Mouse (Mus musculus): ENCODE data around the gene Spcs2.
A peak's percentile ranks its signal among the peaks of the same experiment; 100 is the strongest.
"Not testable (repeated sequence)": the region's sequence is repeated elsewhere in the genome, so short reads cannot be mapped to it uniquely, and the experiment has no call there.

Spcs2 gene

GRCm38 (mm10) chr7:99822426-99822825, 40.8 kb downstream of the Spcs2 start:
- no peak for DNase-seq

GRCm38 (mm10) chr7:99821953-99822352, 41.3 kb downstream of the Spcs2 start:
- no peak for DNase-seq

- DNase-seq: not testable (repeated sequence)
Observed at GRCm38 (mm10) chr7:99818181-99818725, 45.0 kb downstream of the Spcs2 start.

DNA sequence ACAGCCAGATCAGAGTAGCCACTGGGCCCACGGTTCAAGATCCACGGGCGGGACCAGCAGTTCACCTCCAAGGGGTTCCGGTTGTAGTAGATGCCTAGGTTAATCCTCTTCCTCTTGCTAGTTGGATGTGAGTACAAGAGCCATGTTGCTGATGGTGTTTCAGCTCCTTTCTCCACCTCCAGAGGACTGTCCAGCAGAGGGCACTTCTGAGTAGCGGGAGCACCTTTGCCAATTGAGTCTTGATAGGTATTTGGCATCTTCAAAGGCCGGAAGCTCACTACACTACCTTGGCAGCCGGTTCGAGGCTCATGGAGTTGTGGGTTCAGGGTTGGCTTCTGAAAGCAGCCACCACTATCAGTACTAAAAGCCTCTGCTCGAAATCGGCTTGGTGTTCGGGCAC, 49.9 kb downstream of the Spcs2 start:
- no peak for DNase-seq

GRCm38 (mm10) chr7:99811661-99812060, 51.6 kb downstream of the Spcs2 start:
- no peak for DNase-seq

- no peak for DNase-seq
Observed at GRCm38 (mm10) chr7:99810814-99811213, 52.4 kb downstream of the Spcs2 start.

DNA sequence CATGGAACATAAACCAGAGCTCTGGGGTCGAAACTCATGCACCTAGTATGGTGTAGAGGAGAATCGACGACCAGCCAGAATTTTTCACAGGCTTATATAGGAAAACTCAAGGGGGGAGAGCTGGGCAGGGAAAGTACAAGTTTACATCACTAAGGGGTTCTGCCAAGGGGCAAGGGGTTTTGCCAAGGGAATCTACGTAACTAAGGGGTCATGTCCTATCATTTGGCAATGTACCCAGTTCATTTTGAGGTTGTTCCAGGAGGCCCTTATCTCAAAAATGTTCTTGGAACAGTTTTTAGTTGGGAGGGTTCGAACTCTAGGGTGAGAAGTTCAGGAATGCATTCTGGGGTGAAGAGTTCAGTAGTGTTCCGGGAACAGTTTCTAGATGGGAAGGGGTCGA, 56.2 kb downstream of the Spcs2 start:
- DNase-seq: not testable (repeated sequence)

DNA sequence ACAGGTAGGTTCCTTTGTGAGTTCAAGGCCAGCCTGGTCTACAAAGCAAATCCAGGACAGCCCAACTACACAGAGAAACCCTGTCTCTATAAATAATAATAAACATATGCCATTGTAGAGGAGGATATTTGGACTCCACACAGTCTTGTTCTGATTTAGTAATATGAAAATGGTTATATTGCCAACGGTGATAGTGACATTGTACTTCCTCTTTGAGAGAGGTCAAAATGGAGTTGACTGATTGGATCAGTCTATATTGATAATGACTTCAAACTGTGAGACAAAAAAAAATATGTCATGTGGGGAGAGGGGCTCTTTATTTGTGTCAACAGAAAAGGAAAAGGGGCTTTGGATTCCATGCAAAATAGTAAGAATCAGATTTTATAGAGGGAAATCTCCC, 57.9 kb downstream of the Spcs2 start:
- no peak for DNase-seq

- DNase-seq: not testable (repeated sequence)
Observed at GRCm38 (mm10) chr7:99804033-99804432, 59.2 kb downstream of the Spcs2 start.

DNA sequence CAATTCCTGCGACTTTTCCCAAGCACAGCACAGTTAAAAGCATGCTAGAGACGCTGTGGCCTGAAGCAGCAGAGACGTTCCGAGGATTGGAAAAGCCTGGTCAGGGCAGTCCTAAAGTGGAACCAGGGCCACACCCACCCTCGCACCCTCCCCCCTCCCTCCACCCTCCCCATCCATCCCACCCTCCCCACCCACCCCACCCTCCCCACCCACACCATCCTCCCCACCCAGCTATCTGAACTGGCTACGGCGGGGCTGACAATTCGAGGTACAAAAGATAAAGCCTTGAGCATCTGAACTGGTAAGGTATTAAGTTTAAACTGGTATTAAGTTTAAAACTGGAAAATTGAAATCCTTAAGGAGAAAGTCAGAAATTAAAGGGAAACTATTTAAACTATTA, 59.7 kb downstream of the Spcs2 start:
- no peak for DNase-seq

DNA sequence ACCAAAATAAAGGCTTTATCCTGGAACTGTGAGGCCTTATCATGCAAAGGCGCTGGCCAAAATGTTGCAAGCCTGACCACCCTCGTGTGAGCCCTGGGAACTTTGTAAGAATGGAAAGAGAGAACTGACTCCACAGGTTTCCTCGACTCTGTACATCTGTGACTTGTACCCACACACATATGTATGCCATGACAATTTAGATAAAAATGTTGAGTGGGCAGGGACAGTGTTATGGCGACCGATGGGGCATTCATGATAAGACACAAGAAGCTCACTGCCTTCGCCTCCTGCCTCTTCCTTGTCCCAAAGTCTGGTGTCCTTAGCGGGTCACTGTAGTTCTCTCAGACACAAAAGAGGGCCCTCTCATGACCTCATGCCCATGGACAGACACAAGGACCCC, 64.1 kb downstream of the Spcs2 start:
- DNase-seq: no peak

- peak; percentile 69 for DNase-seq
Observed at GRCm38 (mm10) chr7:99797911-99798647, 65.2 kb downstream of the Spcs2 start.

GRCm38 (mm10) chr7:99797261-99797660, 66.0 kb downstream of the Spcs2 start:
- no peak for DNase-seq

DNA sequence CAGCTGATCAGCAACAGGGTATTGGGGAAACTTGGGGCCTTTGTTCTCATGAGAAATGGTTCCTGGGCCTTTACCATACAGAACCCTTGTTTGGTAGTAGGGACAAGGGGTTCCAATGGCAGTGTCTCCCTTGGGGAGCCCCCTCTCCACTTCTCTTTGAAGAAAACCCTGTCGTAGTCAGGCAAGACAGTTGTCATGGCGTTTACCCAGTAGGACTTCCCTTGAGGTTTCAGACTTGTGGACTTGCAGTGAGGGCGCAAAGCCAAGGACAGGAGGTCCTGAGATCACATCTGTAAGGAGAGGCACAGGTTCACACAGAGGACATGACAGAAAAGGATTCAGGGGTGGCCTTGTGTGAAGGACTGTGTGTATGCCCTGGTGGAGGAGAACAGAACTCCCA, 66.8 kb downstream of the Spcs2 start:
- DNase-seq: no peak

DNA sequence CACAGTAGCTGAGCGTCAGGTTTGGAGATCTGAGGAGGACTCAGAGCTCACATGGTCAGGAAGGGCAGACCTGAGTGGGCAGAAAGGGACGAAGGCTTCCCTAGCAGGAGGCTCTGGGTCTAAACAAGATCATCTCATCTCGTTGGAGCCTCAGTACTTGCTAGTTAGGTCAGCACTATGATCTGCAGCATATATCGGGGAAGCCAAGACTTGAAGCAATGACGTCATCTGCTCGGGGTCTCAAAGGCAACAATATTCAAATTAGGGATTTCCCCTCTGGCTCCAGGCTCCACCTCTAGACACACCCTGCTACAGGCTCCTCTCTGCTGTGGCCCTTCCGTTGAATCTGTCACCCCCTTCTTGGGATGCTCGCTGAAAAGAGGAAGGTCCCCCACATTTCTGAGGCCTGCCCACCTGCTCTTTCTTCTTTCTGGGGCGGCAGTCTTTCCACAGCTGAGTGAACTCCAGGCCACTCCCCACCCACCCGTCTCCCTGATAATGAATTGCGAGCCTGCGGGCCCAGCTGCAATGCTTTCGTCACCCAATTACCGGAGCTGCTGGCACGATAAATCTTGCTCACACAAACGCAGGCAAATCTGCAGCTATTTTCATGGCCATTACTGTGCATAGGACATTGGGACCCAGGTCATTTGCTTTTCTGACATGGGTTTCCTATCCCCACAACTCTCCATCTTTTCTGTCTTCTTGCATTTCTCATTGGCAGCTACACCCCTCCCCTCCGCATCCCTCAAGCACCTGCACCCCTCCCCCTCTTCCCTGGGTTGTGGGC, 67.9 kb downstream of the Spcs2 start:
- no peak for DNase-seq

GRCm38 (mm10) chr7:99794096-99794495, 69.2 kb downstream of the Spcs2 start:
- DNase-seq: no peak

- DNase-seq: no peak
Observed at GRCm38 (mm10) chr7:99790816-99791215, 72.4 kb downstream of the Spcs2 start.

DNA sequence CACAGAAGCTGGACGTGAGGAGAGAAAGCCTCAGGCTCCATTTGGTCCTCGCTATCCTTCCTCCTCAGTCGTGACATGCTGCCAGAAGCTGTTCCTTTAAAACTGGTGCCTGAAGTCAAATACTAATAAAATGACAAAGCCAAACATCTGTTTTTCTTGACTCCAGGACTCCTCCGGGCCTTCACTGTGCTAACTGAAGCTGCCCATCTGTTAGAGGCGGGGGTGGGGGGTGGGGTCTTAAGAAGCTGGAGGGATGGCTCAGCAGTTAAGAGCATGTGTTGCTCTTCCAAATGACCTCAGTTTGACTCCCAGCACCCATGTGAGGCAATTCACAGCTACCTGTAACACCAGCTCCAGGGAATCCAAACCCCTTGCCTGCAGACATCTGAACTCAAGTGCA, 74.7 kb downstream of the Spcs2 start:
- no peak for DNase-seq

DNA sequence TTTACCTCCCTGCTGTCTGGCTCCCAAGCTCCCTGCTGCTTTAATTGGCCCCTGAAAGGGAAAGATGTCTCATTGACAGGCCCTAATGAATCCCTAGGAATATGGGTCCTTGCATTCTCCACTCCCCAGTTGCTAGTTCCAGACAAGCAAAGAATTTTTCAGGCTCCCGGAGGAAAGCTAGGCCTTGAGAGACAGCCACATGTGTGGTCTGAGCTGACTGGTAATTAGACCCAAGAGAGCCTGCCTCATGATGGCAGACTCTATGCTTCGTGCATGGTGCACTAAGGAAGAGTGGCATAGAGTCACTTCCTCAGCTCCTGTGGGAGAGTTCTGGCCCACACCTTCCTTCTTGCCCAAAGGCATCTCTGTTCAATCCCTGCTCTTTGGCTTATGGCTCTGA, 75.3 kb downstream of the Spcs2 start:
- no peak for DNase-seq

Measured in right cerebral cortex, adult 18-20 months (tissue).